Mouse (Mus musculus) forebrain, embryonic 16.5 days (tissue): ENCODE results near the gene Nfic. TPM values are rescaled to one million over a fixed set of nuclear protein-coding genes. Genes with fewer than 3 reads are reported as not detected.
A peak's percentile ranks its signal among the peaks of the same experiment; 100 is the strongest.

Experiments used
- ATAC-seq: fragments of 200-750 bp; cut with Nextera tagmentation; 2 replicates; pipeline ENCODE4 v1.8.0; 2017; ENCODE audit warnings: mild to moderate bottlenecking, moderate library complexity
- H3K27ac ChIP-seq: fragments of 300-500 bp; sonication (generic); 2 replicates; pipeline ENCODE4 v1.5.1; 2014; ENCODE audit warnings: low read length, control low read depth
- H3K27me3 ChIP-seq: fragments of 300-500 bp; sonication (generic); replicated peaks from 2 replicates; pipeline ENCODE4 v1.6.1; 2014; ENCODE audit warnings: low read length; ENCODE audit not compliant: control insufficient read depth, insufficient read depth
- H3K36me3 ChIP-seq: fragments of 300-500 bp; sonication (generic); 2 replicates; pipeline ENCODE4 v1.6.1; 2014; ENCODE audit not compliant: control insufficient read depth, insufficient read depth
- H3K4me1 ChIP-seq: fragments of 300-500 bp; sonication (generic); replicated peaks from 2 replicates; pipeline ENCODE4 v1.6.1; 2014; ENCODE audit warnings: low read length; ENCODE audit not compliant: control insufficient read depth, insufficient read depth
- H3K4me2 ChIP-seq: fragments of 300-500 bp; sonication (generic); 2 replicates; pipeline ENCODE4 v1.6.1; 2014; ENCODE audit warnings: mild to moderate bottlenecking, low read length, control low read depth
- H3K4me3 ChIP-seq: fragments of 300-500 bp; sonication (generic); replicated peaks from 2 replicates; pipeline ENCODE4 v1.5.1; 2014; ENCODE audit warnings: mild to moderate bottlenecking, low read length, control low read depth
- H3K9ac ChIP-seq: fragments of 300-500 bp; sonication (generic); replicated peaks from 2 replicates; pipeline ENCODE4 v1.6.1; 2014; ENCODE audit warnings: low read depth, low read length, control low read depth
- H3K9me3 ChIP-seq: fragments of 300-500 bp; sonication (generic); 2 replicates; pipeline ENCODE4 v1.6.1; 2016; ENCODE audit warnings: low read length; ENCODE audit not compliant: control insufficient read depth
- WGBS: fragments of 180-500 bp; shearing (Covaris S2); extraction: QIAGEN DNeasy Blood & Tissue Kit; methylation state at CpG from one replicate; pipeline ENCODE4 v1.1.7; 2014; 5-methylcytosine and 5-hydroxymethylcytosine counted together
- polyA plus RNA-seq: library from polyadenylated mRNA; unstranded; fragments of >200 nt; fragmentation: Nextera tagmentation; extraction: Ambion mirVana; gene quantifications from 2 replicates; pipeline ENCODE4 v1.2.1, GENCODE M21; 2015

Gene Nfic
- polyA plus RNA-seq, 1 experiment from 2014 or later = 25.4 TPM

DNA sequence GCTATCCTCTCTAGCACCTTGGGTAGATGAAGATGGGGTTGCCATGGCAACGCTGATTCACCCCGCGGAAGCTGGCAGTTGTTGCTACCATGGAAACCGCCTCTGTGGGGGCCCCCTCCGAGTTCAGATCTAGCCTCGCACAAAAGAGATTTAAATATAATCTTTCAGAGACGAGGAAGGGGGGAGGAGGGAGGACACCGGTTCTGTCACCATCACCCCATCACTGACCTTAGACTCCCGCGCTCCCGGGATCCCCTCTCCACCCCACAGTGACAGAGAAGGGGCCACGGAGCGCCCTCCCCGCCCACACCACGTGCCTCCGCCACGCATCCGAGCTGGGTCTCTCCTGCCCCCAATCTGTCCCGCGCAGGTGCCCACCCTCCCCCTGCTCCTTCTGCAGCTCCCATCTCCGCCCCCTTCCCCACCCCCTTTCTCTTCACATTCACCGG is 17.6 kb upstream of the Nfic start:
- peak overlapping the region; percentile 88 for H3K27ac ChIP-seq
- H3K27me3 ChIP-seq = no peaks in the 10 kb centered on the region
- ATAC-seq = peak; percentile 88
- peak overlapping the region; percentile 70 for H3K4me2 ChIP-seq
- H3K4me1 ChIP-seq = peaks cover 56% of the 10 kb centered on the region
- peak overlapping the region; percentile 46 for H3K4me3 ChIP-seq
- H3K36me3 ChIP-seq = no peaks in the 10 kb centered on the region
- no peaks in the 10 kb centered on the region for H3K9me3 ChIP-seq
- peak overlapping the region; percentile 66 for H3K9ac ChIP-seq
- WGBS = under 1% methylated on average over 22 of the region's 22 CpGs

DNA sequence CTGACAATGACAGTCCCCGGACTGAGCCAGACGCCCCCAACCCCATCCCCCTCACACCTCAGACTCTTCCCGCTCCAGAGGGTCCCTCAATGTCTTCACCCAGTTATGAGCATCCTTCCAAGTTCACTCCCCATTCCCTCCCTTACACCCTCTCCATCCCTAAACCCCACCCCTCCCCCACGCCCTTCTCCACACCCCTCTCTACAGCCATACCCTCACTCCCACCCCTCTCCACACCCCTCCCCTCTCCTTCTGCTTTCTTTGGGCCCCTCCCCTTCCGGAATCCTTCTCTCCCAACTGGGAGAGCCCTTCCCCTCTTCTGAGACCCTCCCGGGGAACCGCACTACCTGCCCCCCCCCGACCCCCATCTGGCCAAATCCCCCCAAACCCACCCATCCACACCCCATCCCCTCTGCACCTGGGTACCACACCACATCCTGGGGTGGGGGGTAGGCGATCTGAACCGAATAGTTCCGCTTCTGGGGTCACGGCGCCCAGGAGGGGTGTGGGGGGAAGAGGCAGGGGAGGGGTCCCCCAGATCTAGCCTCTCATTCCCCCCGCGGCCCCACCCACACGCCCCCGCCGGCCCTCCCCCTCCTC is 17.1 kb upstream of the Nfic start:
- WGBS = 5% methylated on average over 13 of the region's 18 CpGs
- peak overlapping the region; percentile 88 for H3K27ac ChIP-seq
- H3K27me3 ChIP-seq = no peaks in the 10 kb centered on the region
- H3K9ac ChIP-seq = peak overlapping the region; percentile 66
- H3K4me1 ChIP-seq = peaks cover 51% of the 10 kb centered on the region
- peak; percentile 52 for ATAC-seq
- H3K4me2 ChIP-seq = peak overlapping the region; percentile 70
- peak overlapping the region; percentile 46 for H3K4me3 ChIP-seq
- no peaks in the 10 kb centered on the region for H3K36me3 ChIP-seq
- H3K9me3 ChIP-seq = no peaks in the 10 kb centered on the region

DNA sequence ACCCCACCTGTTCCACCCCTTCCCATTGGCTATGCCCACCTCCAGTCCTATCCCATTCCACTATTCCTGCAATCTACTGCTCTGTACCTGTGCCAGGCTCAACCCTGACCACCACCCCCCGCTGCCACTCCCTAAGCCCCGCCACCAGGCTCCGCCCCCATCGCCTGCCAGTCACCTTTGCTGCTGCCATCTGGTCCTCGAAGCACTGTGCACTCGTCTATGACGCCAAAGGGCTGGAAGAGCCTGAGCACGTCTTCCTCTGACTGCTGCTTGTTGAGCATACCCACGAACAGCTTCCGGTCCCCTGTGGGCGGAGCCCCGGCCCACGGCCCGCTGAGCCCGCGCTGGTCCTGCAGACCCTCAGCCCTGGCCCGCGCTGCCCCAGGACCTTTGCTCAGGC is 15.0 kb upstream of the Nfic start:
- no peak overlapping the region for H3K9ac ChIP-seq
- H3K27me3 ChIP-seq = no peaks in the 10 kb centered on the region
- H3K9me3 ChIP-seq = no peaks in the 10 kb centered on the region
- no peak overlapping the region for H3K4me2 ChIP-seq
- H3K4me3 ChIP-seq = no peak overlapping the region
- H3K4me1 ChIP-seq = peaks cover 44% of the 10 kb centered on the region
- peaks cover 3% of the 10 kb centered on the region; the same call in 1 of the 2 replicates for H3K36me3 ChIP-seq
- ATAC-seq = no peak
- H3K27ac ChIP-seq = no peak overlapping the region
- 55% methylated on average over 18 of the region's 18 CpGs for WGBS

DNA sequence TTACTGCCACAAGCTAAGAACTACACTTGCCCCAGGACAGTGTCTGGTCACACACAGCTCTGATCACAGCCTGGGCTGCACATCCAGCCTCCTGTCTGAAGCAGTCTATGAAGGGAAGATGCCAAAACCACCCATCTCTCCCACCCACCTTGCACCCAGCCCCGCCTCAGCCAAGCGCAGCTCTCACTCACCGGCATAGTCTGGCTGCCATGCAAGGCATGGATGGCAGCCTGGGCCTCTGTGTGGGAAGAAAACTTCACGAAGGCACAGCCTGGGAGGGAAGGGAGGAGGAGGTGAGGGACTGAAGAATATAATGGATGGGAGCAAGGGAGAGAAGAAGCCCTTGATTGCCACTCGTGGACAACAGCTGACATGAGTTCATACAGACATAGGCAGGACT is 13.8 kb upstream of the Nfic start:
- H3K4me3 ChIP-seq = no peak overlapping the region
- WGBS = 84% methylated on average over 5 of the region's 5 CpGs
- ATAC-seq = no peak

DNA sequence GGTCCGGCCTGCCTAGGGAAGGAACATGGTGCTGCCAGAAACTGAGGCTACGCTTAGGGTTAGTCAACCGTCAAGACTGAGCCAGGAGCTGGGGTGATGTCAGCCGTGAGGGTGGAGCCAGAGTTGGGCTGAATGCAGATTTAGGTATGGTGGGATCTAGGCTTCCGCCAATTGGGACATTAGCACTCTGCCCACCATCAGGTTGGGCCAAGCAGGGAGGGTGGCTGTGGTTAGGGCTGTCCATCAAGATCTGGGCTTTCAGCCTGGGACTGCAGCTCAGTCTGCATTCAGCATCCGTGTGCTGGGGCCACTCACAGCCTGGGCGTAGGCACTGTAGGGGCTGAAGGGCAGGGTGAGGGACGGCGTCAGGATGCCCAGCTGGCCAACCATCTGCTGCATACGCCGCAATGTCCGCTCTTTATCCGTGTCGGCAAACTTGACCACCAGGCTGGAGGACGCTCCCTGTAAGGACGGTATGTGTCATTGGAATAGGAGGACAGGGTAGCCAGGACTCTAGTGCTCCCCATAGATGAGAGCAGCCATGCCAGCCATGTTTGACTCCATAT is 12.3 kb upstream of the Nfic start:
- ATAC-seq = no peak
- Histone ChIP-seq H3K4me2 (no peak overlapping the region), H3K27me3 (peaks cover 11% of the 10 kb centered on the region), H3K27ac (no peak overlapping the region), H3K9ac (no peak overlapping the region), H3K4me1 (peaks cover 30% of the 10 kb centered on the region), H3K9me3 (no peaks in the 10 kb centered on the region), H3K4me3 (no peak overlapping the region), H3K36me3 (peaks cover 3% of the 10 kb centered on the region; the same call in 1 of the 2 replicates)
- WGBS = 83% methylated on average over 16 of the region's 16 CpGs

More for the DNA sequence above, 13.8 kb upstream of the Nfic start:
- Histone ChIP-seq H3K4me2 (no peak overlapping the region), H3K4me1 (peaks cover 42% of the 10 kb centered on the region), H3K9me3 (no peaks in the 10 kb centered on the region), H3K9ac (no peak overlapping the region), H3K27ac (no peak overlapping the region), H3K27me3 (0 out of 2 replicates have a peak, but pooled peaks cover 1% of the 10 kb centered on the region), H3K36me3 (peaks cover 3% of the 10 kb centered on the region; the same call in 1 of the 2 replicates)

DNA sequence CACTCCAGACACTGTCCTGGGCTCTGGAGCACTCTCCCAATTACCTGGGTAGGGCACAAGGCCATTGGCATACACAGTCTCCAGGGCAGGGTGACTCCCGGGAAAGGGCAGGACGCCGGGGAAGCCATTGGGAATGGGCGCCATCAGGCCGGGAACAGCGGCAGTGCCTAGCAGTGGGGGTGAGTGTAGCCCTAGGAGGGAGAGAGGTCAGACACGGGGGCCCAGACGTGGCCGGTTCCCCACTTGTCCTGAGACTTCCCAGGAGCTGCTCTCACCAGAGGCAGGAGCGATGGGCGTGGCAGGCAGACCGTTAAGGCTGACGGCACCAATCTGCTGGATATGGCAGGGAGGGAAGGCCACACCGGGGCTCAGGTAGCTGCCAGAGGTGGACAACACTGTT is 11.4 kb upstream of the Nfic start:
- ATAC-seq = no peak
- H3K9me3 ChIP-seq = no peaks in the 10 kb centered on the region
- H3K27me3 ChIP-seq = peaks cover 20% of the 10 kb centered on the region
- WGBS = 78% methylated on average over 14 of the region's 14 CpGs
- no peak overlapping the region for H3K27ac ChIP-seq
- no peak overlapping the region for H3K4me2 ChIP-seq
- no peak overlapping the region for H3K4me3 ChIP-seq
- peaks cover 6% of the 10 kb centered on the region; the same call in 1 of the 2 replicates for H3K36me3 ChIP-seq
- H3K4me1 ChIP-seq = peaks cover 23% of the 10 kb centered on the region
- no peak overlapping the region for H3K9ac ChIP-seq

DNA sequence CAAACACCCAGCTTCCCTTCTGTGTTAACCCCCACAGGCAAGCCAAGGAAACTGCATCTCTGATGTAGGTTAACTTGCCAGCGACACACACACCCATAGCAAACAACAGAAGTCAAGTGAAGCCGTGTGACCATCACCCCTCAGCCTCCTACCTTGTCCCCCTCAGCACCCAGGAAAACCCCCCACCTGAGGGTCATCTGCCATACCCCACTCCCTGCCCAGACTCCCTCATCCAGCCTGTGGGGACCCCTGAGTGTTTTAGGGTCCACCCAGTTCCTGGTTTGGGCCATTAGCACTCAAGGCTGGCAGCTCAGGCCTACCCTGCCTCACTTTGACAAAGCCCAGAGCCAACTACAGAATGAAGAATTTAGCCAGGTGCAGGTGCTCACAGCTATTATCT is 10.6 kb upstream of the Nfic start:
- no peaks in the 10 kb centered on the region for H3K9me3 ChIP-seq
- H3K4me1 ChIP-seq = peaks cover 15% of the 10 kb centered on the region
- no peak overlapping the region for H3K4me2 ChIP-seq
- H3K4me3 ChIP-seq = no peak overlapping the region
- peaks cover 6% of the 10 kb centered on the region; the same call in 1 of the 2 replicates for H3K36me3 ChIP-seq
- no peak overlapping the region for H3K9ac ChIP-seq
- no peak for ATAC-seq
- H3K27ac ChIP-seq = no peak overlapping the region
- H3K27me3 ChIP-seq = peaks cover 27% of the 10 kb centered on the region
- WGBS = 87% methylated on average over 2 of the region's 2 CpGs

DNA sequence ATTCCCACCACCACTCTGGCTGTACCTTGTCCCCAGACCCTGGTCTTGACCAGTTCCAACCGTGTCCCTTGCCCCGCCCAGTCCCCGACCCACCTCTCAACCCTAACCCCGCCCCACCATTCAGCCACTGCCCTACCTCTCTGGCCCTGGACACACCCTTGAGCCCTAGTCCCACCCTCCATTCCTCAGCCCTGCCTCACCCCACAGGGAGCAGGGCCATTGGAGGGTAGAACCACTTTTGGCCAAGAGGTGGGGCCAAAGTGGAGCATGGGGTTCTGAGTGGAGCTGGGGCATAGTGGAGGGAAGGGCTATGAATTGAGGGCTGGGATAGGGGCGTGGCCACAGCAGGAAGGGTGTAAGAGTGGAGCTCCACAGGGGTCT is 9.8 kb upstream of the Nfic start:
- 6% methylated on average over 5 of the region's 5 CpGs for WGBS
- no peaks in the 10 kb centered on the region for H3K9me3 ChIP-seq
- ATAC-seq = no peak
- H3K4me1 ChIP-seq = peaks cover 9% of the 10 kb centered on the region
- H3K4me3 ChIP-seq = no peak overlapping the region
- no peak overlapping the region for H3K4me2 ChIP-seq
- H3K36me3 ChIP-seq = peaks cover 6% of the 10 kb centered on the region; the same call in 1 of the 2 replicates
- H3K27ac ChIP-seq = no peak overlapping the region
- no peak overlapping the region for H3K9ac ChIP-seq
- H3K27me3 ChIP-seq = peaks cover 30% of the 10 kb centered on the region

DNA sequence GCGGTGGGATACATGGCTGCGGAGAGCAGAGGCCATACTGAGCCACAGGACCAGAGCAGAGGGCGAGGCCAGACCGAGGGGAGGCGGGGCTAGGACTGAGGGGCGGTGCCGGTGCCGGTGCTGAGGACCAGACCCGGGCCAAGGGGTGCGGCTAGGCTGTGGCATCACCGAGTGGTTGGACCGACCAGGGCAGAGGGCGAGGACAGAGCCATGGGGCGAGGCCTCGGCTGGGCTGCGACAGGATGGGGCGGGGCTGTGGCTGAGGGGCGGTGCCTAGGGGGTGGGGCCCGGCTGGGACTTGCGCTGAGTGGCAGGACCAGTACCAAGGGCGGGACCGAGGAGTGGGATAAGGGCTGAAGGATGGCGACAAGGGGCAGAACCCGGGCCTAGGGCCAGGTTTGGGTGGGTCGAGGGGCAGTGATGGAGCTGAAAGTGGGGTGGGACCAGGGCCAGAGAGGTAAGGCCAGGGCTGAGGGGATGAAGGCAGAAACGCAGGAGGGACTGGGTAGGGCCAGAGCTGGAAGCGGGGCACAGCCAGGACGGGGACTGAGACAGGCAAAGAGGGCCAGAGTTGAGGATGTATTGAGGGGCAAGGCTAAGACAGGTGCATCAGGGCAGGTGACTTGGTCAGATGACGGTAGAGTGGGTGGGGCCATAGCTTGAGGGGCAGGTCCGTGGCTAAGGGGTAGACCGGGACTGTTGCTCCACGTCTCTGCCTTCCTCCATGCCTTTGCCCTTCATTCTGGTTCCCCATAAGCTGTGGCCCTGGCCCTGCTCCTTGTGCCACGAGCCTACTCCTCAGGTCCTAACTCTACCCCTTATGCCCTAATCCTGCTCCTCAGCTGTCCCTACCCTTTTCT is 9.2 kb upstream of the Nfic start:
- peaks cover 30% of the 10 kb centered on the region for H3K27me3 ChIP-seq
- no peak overlapping the region for H3K27ac ChIP-seq
- 0 out of 2 replicates have a peak overlapping the region, but pooled peaks have one; percentile 10 for H3K9ac ChIP-seq
- 4% methylated on average over 32 of the region's 33 CpGs for WGBS
- peak; percentile 74 for ATAC-seq
- no peaks in the 10 kb centered on the region for H3K9me3 ChIP-seq
- peak overlapping the region; percentile 32 for H3K4me3 ChIP-seq
- peak overlapping the region; percentile 37 for H3K4me2 ChIP-seq
- H3K36me3 ChIP-seq = peaks cover 6% of the 10 kb centered on the region; the same call in 1 of the 2 replicates
- peaks cover 9% of the 10 kb centered on the region for H3K4me1 ChIP-seq
